Mouse (Mus musculus) brain, embryonic 18.5 days (tissue): ENCODE results near the gene Arl2.

Experiments used
- DNase-seq: peaks from one replicate; pipeline ENCODE4 v3.0.0-alpha.2; 2012; ENCODE audit warnings: low read depth, low spot score

Gene Arl2

DNA sequence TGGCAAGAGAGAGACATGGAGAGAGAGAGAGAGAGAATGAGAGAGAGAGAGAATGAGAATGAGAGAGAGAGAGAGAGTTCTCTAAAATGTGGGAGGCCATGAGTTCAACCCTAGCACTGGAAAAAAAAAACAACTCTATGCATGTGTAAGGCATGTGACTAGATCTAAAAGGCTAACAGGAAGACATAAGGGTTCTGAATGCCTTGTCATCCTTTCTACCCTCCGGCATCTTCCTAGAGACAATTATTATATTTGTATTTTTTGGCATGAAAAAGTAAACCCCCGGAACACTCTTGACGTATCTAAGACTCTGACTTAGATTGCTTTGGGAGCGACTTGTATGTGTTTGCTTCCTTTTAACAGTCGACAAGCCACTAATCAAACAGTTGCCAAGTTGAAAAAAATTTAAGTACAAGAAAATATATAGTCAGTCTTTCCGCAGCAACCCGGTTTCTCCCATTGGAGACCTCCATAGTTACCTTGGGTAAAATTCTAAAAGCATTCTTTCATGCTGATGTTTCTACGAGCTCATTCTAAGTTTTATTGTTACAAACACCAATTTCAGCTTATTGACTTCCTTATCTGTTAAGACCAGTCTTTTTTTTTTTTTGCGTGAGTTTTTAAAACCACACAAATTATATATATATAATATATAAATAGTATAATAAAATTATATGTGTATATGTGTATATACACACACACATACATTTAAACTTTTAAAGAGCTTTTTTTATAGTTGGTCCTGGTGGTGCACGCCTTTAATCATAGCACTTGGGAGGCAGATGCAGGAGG, 14.4 kb downstream of the Arl2 start:
- DNase-seq = no peak

DNA sequence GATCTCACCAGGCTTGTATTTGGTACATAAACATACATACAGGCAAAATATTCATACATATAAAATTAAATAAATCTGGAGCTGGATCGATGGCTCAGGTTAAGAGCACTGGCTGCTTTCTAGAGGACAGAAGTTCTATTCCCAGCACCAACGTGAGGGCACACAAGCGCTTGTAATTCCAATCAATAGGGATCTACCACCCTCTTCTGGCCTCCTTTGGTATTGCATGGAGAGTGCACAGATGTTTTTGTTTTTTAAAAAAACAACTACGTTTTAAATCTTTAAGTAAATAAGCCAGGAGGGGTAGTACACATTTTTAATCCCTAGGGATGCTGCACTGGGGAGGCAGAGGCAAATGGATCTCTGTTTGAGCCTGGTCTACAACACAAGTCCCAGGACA, 15.1 kb downstream of the Arl2 start:
- no peak for DNase-seq

DNA sequence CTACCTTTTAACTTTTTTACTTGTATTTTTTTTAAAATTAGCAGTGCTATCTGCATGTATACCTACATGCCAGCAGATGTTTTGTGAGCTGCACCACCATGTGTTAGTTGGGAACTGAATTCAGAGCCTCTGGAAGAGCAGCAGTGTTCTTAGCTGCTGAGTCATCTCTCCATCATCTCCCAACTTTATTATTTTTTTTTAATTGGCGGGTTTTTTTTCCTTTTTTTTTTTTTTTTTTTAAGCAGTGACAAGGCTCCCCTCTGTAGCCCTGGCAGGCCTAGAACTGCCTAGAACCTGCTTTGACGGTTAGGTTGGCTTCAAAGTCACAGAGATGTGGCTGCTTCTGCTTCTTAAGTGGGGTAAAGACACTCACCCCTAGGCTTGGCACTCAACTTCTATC, 16.4 kb downstream of the Arl2 start:
- no peak for DNase-seq

DNA sequence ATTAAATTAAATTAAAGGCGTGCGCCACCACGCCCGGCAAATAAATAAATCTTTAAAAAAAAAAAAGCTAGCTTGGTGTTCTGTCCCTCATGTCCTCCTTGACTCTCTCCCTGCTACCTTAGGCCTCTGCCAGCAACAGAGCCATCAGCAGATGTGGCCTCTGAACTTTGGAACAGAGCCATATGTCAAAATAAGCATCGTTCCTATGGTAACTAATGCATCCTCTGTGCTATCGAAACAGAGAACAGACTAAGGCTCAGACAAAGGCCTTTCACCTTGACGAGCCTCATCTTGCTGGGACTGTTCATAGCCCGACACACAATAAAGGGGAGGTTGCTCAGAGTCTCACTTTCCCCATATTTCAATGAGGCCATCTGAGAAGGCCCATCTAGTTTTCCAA, 18.0 kb downstream of the Arl2 start:
- DNase-seq = no peak

DNA sequence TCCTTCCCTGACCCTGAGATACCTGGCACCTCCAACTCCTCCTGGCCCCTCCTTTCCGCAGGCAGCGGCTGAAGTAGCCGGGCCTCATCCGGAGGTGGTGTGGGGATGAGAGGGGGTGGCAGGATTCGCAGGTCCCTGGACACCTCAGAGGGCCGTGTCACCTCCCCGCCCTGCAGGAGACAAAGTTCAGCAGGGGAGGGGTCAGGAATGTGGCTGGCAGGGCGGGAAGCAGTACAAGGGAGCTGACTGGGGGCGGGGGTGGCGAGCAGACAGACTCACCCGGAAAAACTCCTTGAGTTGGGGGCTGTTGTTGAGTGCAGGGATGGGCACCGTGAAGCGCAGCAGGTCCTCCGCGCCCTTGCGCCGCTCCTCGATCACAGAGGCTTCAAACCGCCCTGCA, 19.6 kb downstream of the Arl2 start:
- no peak for DNase-seq

DNA sequence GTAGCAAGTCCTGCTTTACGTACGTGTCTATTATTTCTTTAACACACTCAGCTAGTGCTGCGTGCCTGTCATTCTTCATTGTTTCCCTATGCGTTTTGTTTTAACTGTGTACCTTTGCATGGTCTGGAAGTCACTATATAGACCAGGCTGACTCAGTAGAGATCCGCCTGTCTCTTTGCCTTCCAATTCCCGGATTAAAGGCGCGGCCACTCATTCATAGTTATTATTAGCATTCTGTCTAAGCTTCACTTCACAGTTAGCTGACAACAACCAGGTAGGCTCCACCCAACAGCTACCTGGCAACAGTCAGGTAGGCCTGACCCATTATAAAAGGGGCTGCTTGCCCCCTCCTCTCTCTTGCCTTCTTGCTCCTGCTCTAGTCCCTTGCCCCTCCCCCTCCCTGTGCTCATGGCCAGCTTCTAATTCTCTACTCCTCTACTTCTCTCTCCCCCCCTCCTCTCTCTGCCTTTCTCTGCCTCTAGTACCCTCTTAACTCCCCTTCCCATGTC, 22.6 kb downstream of the Arl2 start:
- no peak for DNase-seq

DNA sequence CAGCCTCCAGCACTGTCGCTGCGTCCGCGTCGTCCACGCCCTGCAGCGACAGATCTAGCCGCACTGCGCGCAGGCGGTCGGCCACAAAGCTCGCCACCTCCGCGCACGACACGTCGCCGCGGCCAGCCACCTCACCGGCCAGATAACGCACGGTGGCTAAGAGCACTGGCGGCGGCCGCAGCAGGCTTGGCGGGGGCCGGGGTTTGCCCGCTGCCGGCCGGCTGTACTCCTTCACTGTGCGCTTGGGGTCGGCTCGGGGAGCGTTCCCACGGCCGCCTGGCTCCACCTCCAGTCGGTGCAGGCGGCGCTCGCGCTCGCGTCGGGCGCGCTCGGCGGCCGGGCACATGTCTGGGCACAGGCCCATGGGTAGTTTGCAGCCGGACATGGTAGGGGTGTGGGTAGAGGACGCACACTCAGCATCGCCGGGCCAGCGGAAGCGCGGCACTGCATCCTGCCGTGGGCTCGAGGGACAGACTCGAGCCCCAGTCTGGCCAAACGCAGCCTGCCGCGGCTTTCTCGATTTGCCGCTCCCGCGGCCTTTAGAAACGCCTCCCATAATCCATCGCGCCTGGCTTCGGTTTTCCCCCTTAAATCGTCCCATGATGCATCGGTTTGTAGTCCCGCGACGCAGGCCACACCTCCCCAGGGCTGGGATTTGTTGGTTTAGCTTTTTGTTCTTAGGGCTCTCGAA, 23.2 kb downstream of the Arl2 start, which contains the start of gene Sac3d1:
TSS of gene Sac3d1 (minus strand) at position 665 of the 691 bp plus-strand sequence.
- DNase-seq = peak; percentile 91

DNA sequence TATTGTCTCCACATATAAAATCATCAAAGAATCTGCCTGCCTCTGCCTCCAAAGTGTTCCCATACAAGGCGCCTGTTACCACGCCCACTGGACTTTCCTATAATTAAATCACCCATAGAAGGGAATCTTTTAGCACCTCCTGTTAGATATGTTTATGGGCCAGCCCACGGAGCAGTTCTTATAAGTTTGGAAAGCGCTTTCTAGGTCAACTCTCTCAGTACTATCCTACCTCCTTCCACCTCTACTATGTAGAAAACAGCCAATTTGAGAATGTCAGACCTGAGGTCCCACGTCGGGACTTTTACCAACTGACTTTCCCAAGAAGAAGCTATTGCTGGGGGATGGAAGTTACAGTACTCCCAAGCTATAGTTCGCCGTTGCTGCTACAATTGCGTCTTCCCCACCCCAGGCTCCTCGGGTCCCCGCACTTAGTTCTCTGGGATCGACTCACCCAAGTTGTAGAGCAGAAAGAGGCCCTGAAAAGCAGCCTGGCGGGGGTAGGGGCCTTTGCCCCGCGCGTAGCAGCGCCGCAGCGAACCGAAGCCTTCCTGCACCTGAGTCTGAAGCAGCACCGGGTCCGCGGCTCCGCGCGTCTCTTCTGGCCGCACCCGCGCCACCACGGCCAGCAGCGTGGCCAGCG, 23.9 kb downstream of the Arl2 start:
- DNase-seq = no peak

DNA sequence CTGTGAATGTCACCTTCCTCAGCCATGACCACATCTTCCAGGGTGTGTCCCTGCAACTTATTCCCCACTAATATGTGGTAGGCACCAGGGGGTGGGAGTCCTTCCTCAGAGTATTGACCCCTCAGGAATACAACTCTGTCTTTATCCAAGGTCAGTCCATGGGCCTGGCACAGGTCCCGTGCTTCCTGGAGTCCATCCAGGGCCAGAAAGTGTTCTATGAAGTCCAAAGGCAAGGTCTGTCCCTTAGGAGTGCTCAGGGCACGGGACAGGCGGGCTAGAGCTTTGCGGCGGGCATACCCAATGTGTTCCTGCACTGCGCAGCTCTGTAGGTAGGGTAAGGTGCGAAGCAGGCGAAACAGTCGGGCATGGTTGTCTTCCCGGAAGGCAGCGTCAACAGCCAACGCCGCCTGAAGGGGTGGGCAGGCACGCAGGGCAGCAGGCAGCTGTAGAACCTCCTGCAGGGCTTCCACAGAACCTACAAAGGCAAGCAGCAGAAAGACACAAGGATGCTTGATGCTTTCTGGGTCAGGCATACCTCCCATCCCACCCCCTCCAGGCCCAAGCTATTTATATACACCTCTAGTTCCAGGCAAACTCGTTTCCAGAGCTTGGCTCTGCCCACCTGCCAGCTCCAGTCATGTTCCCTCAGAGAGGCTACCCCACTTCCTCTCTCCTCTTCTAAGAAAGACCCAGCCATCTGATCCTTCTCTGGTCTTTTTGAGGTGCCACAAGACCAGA, 25.1 kb downstream of the Arl2 start:
- no peak for DNase-seq

DNA sequence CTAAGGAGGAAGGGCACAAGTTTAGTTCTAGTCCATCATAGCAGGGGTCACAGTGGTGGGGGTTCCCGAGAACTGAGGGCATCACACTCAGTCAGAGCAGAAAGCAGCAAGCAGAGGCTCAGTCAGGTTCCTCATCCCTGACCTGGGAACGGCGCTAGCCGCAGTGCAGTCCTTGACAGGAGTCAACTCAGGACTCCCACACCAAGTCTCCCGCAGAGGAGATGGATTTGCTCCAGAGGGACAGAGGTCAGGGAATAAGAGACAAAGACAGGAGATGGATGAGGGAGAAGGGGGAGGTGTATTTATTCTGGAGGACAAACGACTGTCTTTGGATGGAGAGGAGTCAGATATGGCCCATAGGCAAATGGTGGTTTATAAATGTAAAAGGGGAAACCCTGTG, 28.2 kb downstream of the Arl2 start:
- DNase-seq = no peak

DNA sequence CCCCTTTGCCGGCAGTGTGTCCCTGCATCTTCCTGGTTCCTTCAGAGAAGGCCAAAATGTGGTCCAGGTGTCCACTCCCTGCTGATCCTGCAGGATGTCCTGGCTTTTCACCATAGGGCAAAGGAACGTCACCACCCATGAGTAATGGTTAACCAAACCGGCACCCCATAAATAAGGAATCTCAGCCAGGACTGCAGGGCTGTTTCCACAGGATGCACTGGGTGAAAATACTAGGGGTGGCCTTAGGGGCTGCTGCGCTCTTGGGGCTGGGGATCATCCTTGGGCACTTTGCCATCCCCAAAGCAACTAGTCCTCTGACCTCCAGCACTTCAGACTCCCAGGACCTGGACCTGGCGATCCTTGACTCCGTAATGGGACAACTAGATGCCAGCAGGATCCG, 35.8 kb downstream of the Arl2 start, which contains the start of gene Naaladl1:
TSS of gene Naaladl1 (plus strand) at position 197 of the 400 bp plus-strand sequence.
- no peak for DNase-seq

DNA sequence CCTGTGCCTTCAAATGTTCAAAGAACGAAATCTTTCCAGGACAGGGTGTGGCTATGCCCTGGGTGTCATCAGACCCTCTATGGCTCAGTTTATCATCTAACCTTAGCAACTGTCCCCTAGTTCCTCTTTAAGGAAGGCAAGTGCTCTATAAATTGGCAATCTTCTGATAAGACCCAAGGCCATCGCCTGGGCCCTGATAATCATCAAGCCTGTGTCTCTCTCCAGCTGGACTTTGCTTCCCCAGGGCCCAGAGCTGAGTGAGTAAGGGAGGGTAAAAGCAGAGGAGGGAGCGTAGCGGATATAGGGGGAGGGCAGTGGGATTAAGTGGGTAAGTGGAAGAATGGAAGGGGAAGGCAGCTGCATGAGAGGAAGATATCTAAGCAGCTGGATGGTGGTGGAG, 36.9 kb downstream of the Arl2 start:
- no peak for DNase-seq

DNA sequence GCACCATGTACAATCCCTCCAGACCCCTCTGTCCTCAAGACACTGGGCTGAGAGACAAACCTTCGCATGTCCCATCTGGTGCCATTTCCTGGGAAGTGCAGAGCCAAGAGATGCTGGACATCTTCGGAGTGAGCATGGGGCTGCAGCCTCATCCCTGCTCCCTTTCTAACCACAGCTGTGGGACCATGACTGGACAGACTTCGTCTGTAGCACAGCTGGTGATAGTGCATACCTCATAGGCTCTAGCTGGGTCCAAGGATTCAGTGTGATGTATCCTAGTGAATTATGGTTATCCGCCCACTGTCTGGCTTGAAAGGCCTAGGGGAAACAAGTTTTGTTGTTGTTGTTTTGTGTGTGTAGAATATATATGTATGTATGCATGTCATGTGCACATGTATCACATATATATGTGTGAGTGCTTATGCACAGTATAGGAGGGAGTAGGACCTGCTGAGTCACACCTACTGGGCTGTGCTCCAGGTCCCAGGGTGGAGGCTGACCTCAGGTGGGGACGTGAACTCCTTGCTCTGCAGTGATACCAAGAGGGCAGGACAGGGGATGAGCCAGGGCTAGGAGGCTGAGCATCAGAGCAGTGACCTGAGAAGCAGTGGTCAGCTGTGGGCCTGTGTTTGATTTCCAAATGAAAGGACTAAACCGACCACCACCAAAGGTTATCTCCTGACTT, 39.0 kb downstream of the Arl2 start:
- DNase-seq = no peak

DNA sequence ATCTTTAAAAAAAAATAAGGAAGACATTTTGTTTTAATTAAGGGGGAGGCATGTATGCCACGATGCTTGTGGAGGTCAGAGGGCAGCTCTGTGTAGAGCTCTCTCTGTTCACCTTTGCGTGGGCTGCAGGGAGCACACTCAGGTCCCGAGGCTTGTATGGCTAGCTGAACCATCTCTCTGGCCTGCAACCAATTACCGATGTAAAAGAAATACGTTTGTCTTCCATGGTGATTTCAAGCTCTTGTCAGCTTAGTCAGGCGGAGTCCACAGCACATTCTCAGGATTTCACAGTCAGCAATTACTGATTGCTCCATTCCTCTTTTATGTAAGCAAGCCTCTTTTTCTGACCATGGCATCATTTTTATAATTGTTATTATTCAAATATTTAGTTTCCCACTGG, 40.2 kb downstream of the Arl2 start:
- no peak for DNase-seq

DNA sequence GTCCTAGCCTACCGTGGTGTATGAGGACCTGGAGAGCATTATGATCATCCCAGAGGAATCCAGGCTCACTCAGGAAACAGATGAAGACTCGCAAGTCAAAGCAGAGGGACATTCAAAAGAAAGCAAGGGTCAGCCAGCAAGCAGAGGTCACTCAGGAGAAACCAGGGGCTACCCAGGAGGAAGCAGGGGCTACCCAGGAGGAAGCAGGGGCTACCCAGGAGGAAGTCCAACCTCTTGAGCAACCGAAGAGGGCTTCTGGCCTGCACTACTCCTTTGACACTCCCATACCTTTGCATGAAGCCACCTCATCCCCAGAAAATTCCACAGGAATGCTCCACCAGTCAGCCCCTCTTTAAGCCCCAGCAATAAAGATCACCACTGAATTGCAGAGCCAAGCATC, 43.5 kb downstream of the Arl2 start:
- DNase-seq = no peak

DNA sequence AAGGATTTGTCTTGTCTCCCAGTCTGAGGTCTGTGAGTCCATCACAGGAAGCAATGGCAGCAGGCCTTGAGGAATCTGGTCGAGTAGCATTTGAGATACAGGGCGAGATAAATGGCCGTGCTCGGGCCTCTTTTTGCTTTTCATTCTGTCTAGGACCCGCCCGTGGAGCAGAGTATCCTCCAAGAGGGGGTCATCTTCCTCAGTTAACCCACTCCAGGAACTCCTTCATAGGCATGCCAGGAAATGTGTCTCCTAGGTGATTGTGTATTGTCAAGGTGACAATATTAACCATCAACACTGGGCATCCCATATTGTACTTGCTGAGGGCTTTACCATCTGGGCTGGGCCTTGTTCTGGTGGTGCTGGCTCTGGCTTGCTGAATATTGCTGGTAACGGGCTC, 47.2 kb downstream of the Arl2 start, which contains the start of gene AC131692.1:
TSS of gene AC131692.1 (plus strand) at position 301 of the 400 bp plus-strand sequence.
- DNase-seq = no peak

DNA sequence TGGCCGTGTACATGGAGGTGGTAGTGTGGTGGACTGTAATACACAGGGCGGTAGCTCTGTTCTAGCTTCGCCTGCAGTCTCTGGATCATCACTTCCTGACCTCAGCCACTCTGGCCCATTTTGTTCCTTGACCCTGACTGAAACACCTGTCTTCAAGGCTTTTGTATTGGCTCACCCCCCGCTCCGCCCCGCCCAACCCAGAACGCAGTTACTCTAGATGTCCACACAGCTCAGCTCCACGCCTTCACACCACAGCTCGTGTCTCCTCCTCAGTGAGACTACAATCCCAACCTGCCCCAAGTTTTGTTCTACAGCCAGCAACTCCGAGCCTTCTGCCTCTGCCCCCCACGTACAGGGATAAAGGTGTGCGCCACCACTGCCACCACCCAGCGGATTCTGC, 52.5 kb downstream of the Arl2 start:
- no peak for DNase-seq

DNA sequence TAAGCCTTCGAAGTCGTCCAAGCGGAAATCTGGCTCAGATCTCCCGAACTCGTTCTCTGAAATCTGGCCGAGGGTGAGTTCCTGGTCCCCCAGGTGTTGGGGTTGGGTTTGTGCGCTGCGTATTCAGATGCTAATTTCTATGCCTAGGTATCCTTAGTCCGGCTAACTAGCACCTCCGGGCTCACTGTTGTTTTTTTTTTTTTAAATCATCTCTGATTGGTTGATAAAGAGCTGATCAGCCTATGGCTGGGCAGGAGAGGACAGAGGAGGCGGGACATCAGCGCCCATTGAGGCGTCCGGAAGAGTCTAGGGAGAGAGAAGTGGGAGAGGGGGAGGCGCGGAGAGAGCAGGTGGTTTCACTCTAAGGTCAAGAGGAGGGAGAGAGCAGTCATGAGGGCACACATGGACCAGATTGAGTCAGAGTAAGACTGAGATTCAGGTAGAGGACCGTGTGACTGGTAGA, 55.9 kb downstream of the Arl2 start:
- DNase-seq = no peak

DNA sequence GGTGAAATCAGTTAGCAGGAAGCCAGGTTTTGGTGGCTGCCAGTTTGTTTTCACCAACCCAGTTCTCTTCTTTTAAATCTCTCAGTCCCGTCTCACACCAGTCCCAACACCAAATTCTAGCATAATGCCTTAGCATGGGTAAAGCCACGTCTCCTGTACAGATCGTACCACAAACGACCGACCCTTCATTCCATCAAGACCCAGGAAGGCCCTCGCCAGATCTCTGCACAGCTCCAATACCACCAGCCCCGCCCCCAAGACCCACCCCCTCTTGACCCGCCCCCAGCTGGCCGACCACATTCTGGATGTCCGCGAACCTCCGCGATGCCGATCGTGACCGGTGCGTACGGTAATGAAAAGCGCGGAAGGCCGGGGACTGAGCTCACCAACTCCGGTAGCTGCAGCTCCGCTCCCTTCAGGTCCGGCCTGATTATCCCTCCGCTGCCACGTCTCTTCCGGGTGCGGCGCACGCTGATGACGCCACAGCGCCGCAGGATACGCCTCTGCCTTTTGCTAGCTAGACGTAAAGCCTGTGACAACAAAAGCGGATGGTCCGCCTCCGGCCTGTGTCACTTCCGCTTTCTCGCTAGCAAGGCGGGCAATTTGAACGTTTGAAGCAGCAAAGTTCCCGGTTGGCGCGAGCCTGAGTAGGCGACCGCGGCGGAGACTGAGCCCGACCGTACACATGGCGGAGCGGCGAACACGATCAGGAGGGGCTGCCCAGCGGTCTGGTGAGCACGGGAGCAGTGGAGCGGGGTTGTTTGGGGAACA, 56.7 kb downstream of the Arl2 start, which contains the start of the genes Zfpl1 and Cdca5:
TSS of gene Zfpl1 (minus strand) at position 479 of the 771 bp plus-strand sequence.
TSS of gene Cdca5 (plus strand) at position 506 of the 771 bp plus-strand sequence.
- DNase-seq = peak; percentile 97
